Mouse (Mus musculus): Measurements from ENCODE around the gene Cct7.
A peak's percentile ranks its signal among the peaks of the same experiment; 100 is the strongest.

The Cct7 gene

DNA sequence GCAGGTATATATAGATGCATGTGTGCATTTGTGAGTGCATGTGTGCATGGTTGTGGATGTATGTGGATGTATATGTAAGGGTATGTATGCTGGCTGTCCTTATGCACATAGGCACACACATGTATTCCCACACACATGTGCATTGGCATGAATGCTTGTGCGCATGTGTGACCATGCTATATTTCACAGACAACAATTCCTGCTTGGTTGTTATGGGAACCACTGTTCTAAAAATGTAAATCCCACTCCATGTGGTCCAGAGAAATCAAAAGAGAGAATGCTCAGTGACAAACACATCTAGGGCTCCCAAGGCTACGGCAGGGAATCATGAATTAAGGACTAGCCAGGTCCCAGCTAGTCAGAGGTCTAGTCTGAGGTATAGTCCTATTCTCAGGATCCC, 53.6 kb downstream of the Cct7 start:
- no peak for DNase-seq

GRCm38 (mm10) chr6:85508602-85509001, 57.3 kb downstream of the Cct7 start:
- no peak for DNase-seq

DNA sequence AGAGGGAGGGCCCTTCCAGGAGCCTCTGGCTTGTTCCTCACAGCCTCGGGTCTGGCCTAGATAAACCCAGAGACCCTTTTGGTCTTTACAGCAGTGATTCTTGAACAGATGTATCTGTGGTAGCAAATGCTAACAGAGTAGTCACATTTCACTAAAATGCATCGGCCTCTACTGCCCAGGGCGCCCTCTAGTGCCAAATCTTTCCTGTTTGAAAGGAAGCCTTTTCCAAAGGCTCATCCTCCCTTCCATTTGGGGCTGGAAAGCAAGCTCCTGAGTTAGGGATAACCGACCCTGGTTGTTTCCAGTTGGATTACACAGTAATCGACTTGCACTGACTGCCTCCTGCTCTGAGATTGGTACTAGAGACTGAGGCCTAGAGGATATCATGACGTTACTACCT, 59.2 kb downstream of the Cct7 start:
- DNase-seq: peak; percentile 45

DNA sequence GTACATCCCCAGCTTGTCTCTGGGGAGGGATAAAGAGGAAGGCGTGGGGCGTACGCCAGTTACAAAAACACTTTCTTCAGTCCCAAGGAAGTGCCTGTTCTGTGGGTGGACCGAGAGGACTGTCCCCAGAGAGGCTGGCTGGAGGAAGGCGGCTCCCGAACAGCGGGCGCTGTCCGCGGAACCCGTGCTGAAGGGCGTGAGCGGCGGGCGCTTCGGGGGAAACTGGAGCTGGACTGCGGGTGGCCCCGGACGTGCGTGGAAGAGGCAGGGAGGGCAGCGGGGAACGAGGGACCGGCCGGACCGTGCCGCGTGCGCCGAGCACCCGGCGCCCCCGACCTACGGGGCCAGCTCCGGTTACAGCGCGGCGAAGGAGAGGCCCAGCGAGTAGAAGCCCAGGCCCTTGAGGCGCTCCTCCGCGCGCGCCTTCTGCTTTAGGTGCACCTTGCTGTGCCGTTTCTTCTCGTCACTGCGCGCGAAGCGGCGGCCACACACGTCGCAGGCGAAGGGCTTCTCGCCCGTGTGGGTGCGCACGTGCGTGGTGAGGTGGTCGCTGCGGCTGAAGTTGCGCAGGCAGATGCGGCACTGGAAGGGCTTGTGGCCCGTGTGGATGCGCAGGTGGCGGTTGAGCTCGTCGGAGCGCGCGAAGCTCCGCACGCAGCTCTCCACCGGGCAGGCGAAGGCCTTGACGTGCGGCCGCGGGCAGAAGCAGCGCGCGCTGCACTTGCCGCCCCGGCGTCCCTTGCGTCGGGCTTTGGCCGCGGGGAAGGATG, 60.2 kb downstream of the Cct7 start:
- peak; percentile 29 for DNase-seq

- no peak for DNase-seq
Observed at GRCm38 (mm10) chr6:85512056-85512440, 60.7 kb downstream of the Cct7 start.

DNA sequence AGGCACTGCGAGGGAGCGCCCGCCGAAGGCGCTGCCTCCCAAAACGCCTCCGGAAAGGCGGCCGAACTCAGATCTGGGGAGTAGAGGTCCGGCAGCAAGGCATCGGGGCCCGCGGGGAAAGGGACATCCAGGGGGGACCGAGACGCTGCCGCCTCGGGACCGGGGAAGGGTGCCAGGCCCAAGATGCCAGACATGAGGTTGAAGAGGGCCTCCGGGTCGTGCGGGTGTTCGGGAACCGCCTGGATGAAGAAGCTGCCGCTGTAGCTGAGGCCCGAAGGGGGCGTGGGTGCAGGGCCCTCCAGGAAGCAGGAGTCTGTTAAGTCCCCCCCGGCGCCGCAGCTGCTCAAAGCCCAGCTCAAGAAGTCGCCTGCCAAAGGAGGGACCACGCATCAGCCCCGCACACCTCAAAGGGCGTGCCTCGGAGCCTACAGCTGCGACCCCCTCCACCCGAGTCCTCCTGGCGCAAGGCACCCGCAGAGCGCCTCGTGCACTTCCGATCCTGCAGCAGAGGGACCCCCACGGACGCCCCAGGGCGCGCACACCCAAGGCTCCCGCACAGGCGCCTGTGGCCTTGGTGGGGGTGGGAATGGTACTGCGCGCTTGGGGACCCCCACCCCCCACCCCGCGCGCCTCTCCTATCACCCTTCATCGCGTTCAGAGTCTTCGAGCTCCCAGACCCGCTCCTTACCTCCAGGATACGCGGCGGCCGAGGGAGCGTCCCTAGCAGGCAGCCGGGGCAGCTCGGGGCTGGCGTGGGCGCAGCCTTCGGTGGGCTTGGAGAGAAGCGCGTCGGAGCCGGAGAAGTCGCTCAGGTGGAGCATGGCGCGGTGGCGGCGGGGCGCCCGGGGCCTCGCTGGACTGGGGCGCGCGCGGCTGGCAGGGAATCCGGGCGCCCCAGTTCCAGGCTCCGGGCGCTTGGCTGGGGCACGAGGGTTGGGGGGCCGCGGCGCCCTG, 61.5 kb downstream of the Cct7 start:
- peak; percentile 18 for DNase-seq

DNA sequence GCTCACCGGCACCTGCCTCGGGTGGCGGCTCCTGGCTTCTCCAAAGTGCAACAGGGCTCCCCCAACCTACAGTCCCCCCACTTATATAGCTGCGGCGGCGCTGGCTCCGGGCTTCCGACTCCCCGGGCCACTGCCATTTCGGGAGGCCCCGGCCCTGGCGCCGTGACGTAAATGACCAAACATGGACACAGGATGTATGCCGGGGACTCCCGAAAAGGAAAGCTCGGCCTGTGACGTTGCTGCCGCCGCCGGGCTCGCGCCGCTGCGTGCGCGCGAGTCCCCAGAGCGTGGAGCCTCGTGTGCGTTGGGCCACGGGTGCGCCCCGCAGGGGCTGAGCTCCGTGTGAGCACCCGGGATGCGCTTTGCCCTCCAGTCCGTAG, 62.2 kb downstream of the Cct7 start, which contains the start of gene Egr4:
Gene Egr4 (minus strand): TSS at position 59 of the 380 bp plus-strand sequence.
- DNase-seq: peak; percentile 62

GRCm38 (mm10) chr6:85515941-85516340, 64.6 kb downstream of the Cct7 start:
- no peak for DNase-seq

Measured in thymus, postnatal 4 days (tissue).